Mouse (Mus musculus) stomach, postnatal 0 days (tissue): ENCODE results near the gene Plb1.

Experiments
- CTCF ChIP-seq: IDR thresholded peaks from 2 replicates; pipeline ENCODE4 v1.5.1; 2016; ENCODE audit warnings: antibody characterized with exemption, low read depth, mild to moderate bottlenecking, moderate library complexity
- EP300 ChIP-seq: optimal IDR thresholded peaks from 2 replicates; pipeline ENCODE3; 2016; ENCODE audit warnings: antibody characterized with exemption

DNA sequence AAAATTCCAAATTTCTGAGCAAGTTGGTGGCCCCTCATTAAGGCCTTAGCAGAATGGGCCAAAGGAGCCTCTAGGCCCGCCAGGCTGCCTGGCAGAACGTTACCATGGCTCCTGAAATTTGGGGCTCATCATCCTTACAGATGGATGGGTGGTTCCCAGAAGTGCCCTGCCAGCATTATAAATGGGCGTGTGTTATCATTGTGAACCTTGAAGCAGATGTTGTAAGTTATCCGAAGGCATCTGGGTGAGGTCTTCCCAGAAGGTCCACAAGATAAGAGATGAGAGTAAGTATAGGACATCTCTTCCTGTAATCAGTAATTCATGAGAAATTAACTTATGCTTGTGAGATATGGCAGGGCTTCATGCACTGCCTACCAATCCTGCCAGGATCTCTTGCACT, 30.0 kb downstream of the Plb1 start:
- TF ChIP-seq CTCF (no peak), EP300 (no peak)
